In genomic region chr7:81335705-81336431, GRCm38 (mm10) we compare ENCODE assay signal across 8 mouse cellular contexts. TPM values are rescaled to one million over a fixed set of nuclear protein-coding genes. Genes with fewer than 3 reads are reported as not detected.
DNase-seq lines count a peak whose midpoint lies in the region; ATAC-seq lines count a peak whose summit lies in the region.

No protein-coding gene starts in this region.

- no peak for DNase-seq in kidney, adult 11 months
- no peak for DNase-seq in urinary bladder, postnatal 10 days (ENCODE audit: low spot score)
- DNase-seq in B cell, adult 2 months: no peak

- ATAC-seq in kidney, embryonic 16.5 days (ENCODE audit: low FRiP score, low TSS enrichment): peak; percentile 23; the same call in 1 of the 2 replicates
- peak; percentile 13; the same call in 1 of the 2 replicates for ATAC-seq in forebrain, embryonic 12.5 days (ENCODE audit: low FRiP score)
- ATAC-seq in hindbrain, embryonic 16.5 days: peak; percentile 5; the same call in 1 of the 2 replicates
- ATAC-seq in midbrain, embryonic 16.5 days: no peak
- no peak for ATAC-seq in activated CD4-positive, CD25-positive, alpha-beta regulatory T cell, adult 4 months

- H3K4me1 ChIP-seq in kidney, embryonic 16.5 days (ENCODE audit: insufficient read depth, low read length): no peaks in the 10 kb centered on the region
- peaks cover 18% of the 10 kb centered on the region for H3K4me1 ChIP-seq in forebrain, embryonic 12.5 days
- peaks cover 4% of the 10 kb centered on the region for H3K4me1 ChIP-seq in hindbrain, embryonic 16.5 days (ENCODE audit: control insufficient read depth, insufficient read depth, low read depth, low read length)
- 0 out of 2 replicates have a peak, but pooled peaks cover 2% of the 10 kb centered on the region for H3K4me1 ChIP-seq in midbrain, embryonic 16.5 days (ENCODE audit: control insufficient read depth, insufficient read depth, low read length)

- H3K27ac ChIP-seq in kidney, embryonic 16.5 days (ENCODE audit: low read length): peak overlapping the region; percentile 52
- H3K27ac ChIP-seq in forebrain, embryonic 12.5 days: peak overlapping the region; percentile 70
- peak overlapping the region; percentile 24; the same call in 1 of the 2 replicates for H3K27ac ChIP-seq in hindbrain, embryonic 16.5 days (ENCODE audit: low read depth, low read length)
- H3K27ac ChIP-seq in midbrain, embryonic 16.5 days (ENCODE audit: low read length): peak overlapping the region; percentile 52

- H3K4me3 ChIP-seq in kidney, embryonic 16.5 days (ENCODE audit: low read length): no peak overlapping the region
- H3K4me3 ChIP-seq in forebrain, embryonic 12.5 days (replicated peaks): no peak overlapping the region
- H3K4me3 ChIP-seq in hindbrain, embryonic 16.5 days (ENCODE audit: low read length): no peak overlapping the region
- no peak overlapping the region for H3K4me3 ChIP-seq in midbrain, embryonic 16.5 days (ENCODE audit: low read depth, low read length)

- peaks cover 43% of the 10 kb centered on the region for H3K36me3 ChIP-seq in kidney, embryonic 16.5 days (ENCODE audit: insufficient read depth, low read length)
- H3K36me3 ChIP-seq in forebrain, embryonic 12.5 days (replicated peaks): peaks cover 47% of the 10 kb centered on the region
- H3K36me3 ChIP-seq in hindbrain, embryonic 16.5 days (ENCODE audit: control insufficient read depth, insufficient read depth, low read length): peaks cover 19% of the 10 kb centered on the region
- H3K36me3 ChIP-seq in midbrain, embryonic 16.5 days (ENCODE audit: control insufficient read depth, insufficient read depth, low read length): peaks cover 8% of the 10 kb centered on the region

- no peaks in the 10 kb centered on the region for H3K9me3 ChIP-seq in kidney, embryonic 16.5 days (ENCODE audit: low read length)
- no peaks in the 10 kb centered on the region for H3K9me3 ChIP-seq in forebrain, embryonic 12.5 days
- no peaks in the 10 kb centered on the region for H3K9me3 ChIP-seq in hindbrain, embryonic 16.5 days (ENCODE audit: control insufficient read depth, low read length)
- H3K9me3 ChIP-seq in midbrain, embryonic 16.5 days (replicated peaks; ENCODE audit: control insufficient read depth, low read length, poor library complexity, severe bottlenecking): no peaks in the 10 kb centered on the region

- 76% methylated on average over 18 of the region's 18 CpGs for WGBS in kidney, embryonic 16.5 days
- 51% methylated on average over 18 of the region's 18 CpGs for WGBS in forebrain, embryonic 12.5 days
- 37% methylated on average over 18 of the region's 18 CpGs for WGBS in hindbrain, embryonic 16.5 days
- 32% methylated on average over 18 of the region's 18 CpGs for WGBS in midbrain, embryonic 16.5 days

- no peak overlapping the region for H3K9ac ChIP-seq in kidney, embryonic 16.5 days (replicated peaks; ENCODE audit: low read length)
- H3K9ac ChIP-seq in forebrain, embryonic 12.5 days: 0 out of 2 replicates have a peak overlapping the region, but pooled peaks have one; percentile 1
- H3K9ac ChIP-seq in hindbrain, embryonic 16.5 days (ENCODE audit: low read depth, low read length): no peak overlapping the region; the same call in 1 of the 2 replicates
- H3K9ac ChIP-seq in midbrain, embryonic 16.5 days (ENCODE audit: low read depth, low read length): peak overlapping the region; percentile 34; the same call in 1 of the 2 replicates

- no peak overlapping the region for H3K4me2 ChIP-seq in kidney, embryonic 16.5 days (replicated peaks; ENCODE audit: low read depth, low read length)
- H3K4me2 ChIP-seq in forebrain, embryonic 12.5 days: no peak overlapping the region
- H3K4me2 ChIP-seq in hindbrain, embryonic 16.5 days (ENCODE audit: low read length): 0 out of 2 replicates have a peak overlapping the region, but pooled peaks have one; percentile 2
- no peak overlapping the region for H3K4me2 ChIP-seq in midbrain, embryonic 16.5 days (ENCODE audit: low read length)

- no peaks in the 10 kb centered on the region for H3K27me3 ChIP-seq in kidney, embryonic 16.5 days (ENCODE audit: insufficient read depth, low read length)
- no peaks in the 10 kb centered on the region for H3K27me3 ChIP-seq in forebrain, embryonic 12.5 days
- no peaks in the 10 kb centered on the region for H3K27me3 ChIP-seq in hindbrain, embryonic 16.5 days (replicated peaks; ENCODE audit: control insufficient read depth, insufficient read depth, low read length)
- no peaks in the 10 kb centered on the region for H3K27me3 ChIP-seq in midbrain, embryonic 16.5 days (ENCODE audit: control insufficient read depth, insufficient read depth, low read depth, low read length)

RNA-seq across cellular contexts. Expression of gene Rps17, which starts 9.2 kb away (rescaled TPM):
- polyA plus RNA-seq in kidney, embryonic 16.5 days (2015; fragmentation: Nextera tagmentation; extraction: Ambion mirVana): 1,196 and 1,210 TPM in 2 replicates
- polyA plus RNA-seq in forebrain, embryonic 12.5 days (2016; fragmentation: Nextera tagmentation; extraction: Ambion mirVana): 919 and 971 TPM in 2 replicates
- 598 and 658 TPM in 2 replicates for polyA plus RNA-seq in hindbrain, embryonic 16.5 days (2015; fragmentation: Nextera tagmentation; extraction: Ambion mirVana)
- polyA plus RNA-seq in midbrain, embryonic 16.5 days (2015; fragmentation: Nextera tagmentation; extraction: Ambion mirVana): 594 and 636 TPM in 2 replicates
- 1,000 to 10,000 TPM; 1,375 to 1,389 TPM for polyA plus RNA-seq in activated CD4-positive, CD25-positive, alpha-beta regulatory T cell, adult 4 months (2017; shearing (Covaris generic))

Comparison
In these comparisons a context has a peak if more than half of its experiments do, and no peak if none do; other contexts are left out.
1. ATAC-seq: peak in kidney, embryonic 16.5 days (single experiment), forebrain, embryonic 12.5 days (single experiment) and hindbrain, embryonic 16.5 days (single experiment); none in midbrain, embryonic 16.5 days (single experiment) and activated CD4-positive, CD25-positive, alpha-beta regulatory T cell, adult 4 months (single experiment).
2. H3K9ac ChIP-seq: peak in forebrain, embryonic 12.5 days (single experiment) and midbrain, embryonic 16.5 days (single experiment); none in kidney, embryonic 16.5 days (single experiment) and hindbrain, embryonic 16.5 days (single experiment).
3. Peak in every context shown above with its lines, with median percentiles within 50 percentile points of each other: H3K27ac ChIP-seq.